Mouse (Mus musculus) lung, embryonic 16.5 days (tissue): Measurements from ENCODE around the gene Bbs9. TPM values are rescaled to one million over a fixed set of nuclear protein-coding genes. Genes with fewer than 3 reads are reported as not detected.

Experiments
- ATAC-seq: fragments of 200-750 bp; cut with Nextera tagmentation; 2 replicates; pipeline ENCODE4 v1.8.0; 2017; ENCODE audit warnings: low read depth, mild to moderate bottlenecking, moderate library complexity
- H3K27ac ChIP-seq: fragments of 300-500 bp; sonication (generic); 2 replicates; pipeline ENCODE4 v1.5.1; 2014; ENCODE audit warnings: mild to moderate bottlenecking, control low read depth, low read length
- H3K27me3 ChIP-seq: fragments of 300-500 bp; sonication (generic); 2 replicates; pipeline ENCODE4 v1.6.1; 2014; ENCODE audit warnings: low read depth, low read length, mixed read lengths; ENCODE audit not compliant: control insufficient read depth, insufficient read depth
- H3K36me3 ChIP-seq: fragments of 300-500 bp; sonication (generic); 2 replicates; pipeline ENCODE4 v1.6.1; 2014; ENCODE audit warnings: low read length; ENCODE audit not compliant: control insufficient read depth, insufficient read depth
- H3K4me1 ChIP-seq: fragments of 300-500 bp; sonication (generic); replicated peaks from 2 replicates; pipeline ENCODE4 v1.6.1; 2014; ENCODE audit warnings: low read length, mixed read lengths; ENCODE audit not compliant: control insufficient read depth, insufficient read depth
- H3K4me2 ChIP-seq: fragments of 300-500 bp; sonication (generic); 2 replicates; pipeline ENCODE4 v1.6.1; 2014; ENCODE audit warnings: low read depth, low read length, control low read depth
- H3K4me3 ChIP-seq: fragments of 300-500 bp; sonication (generic); 2 replicates; pipeline ENCODE4 v1.5.1; 2014; ENCODE audit warnings: mild to moderate bottlenecking, low read length, control low read depth
- H3K9ac ChIP-seq: fragments of 300-500 bp; sonication (generic); 2 replicates; pipeline ENCODE4 v1.6.1; 2014; ENCODE audit warnings: low read length, control low read depth
- H3K9me3 ChIP-seq: fragments of 300-500 bp; sonication (generic); 2 replicates; pipeline ENCODE4 v1.6.1; 2016; ENCODE audit warnings: low read length; ENCODE audit not compliant: control insufficient read depth
- WGBS: fragments of 180-500 bp; shearing (Covaris S2); extraction: QIAGEN DNeasy Blood & Tissue Kit; methylation state at CpG from one replicate; pipeline ENCODE4 v1.1.7; 2014; 5-methylcytosine and 5-hydroxymethylcytosine counted together
- polyA plus RNA-seq: library from polyadenylated mRNA; unstranded; fragments of >200 nt; fragmentation: Nextera tagmentation; extraction: Ambion mirVana; gene quantifications from 2 replicates; pipeline ENCODE4 v1.2.1, GENCODE M21; 2015

Gene Bbs9
- polyA plus RNA-seq, 1 experiment from 2014 or later = 16.0 TPM

GRCm38 (mm10) chr9:22870661-22871060 lies 395.1 kb downstream of the Bbs9 start:
- no peak overlapping the region for H3K27ac ChIP-seq
- no peak overlapping the region for H3K4me3 ChIP-seq
- no peaks in the 10 kb centered on the region for H3K9me3 ChIP-seq
- H3K4me1 ChIP-seq = no peaks in the 10 kb centered on the region; the same call in 1 of the 2 replicates
- 63% methylated on average over 3 of the region's 3 CpGs for WGBS
- H3K9ac ChIP-seq = no peak overlapping the region
- H3K36me3 ChIP-seq = no peaks in the 10 kb centered on the region
- no peak overlapping the region for H3K4me2 ChIP-seq
- no peaks in the 10 kb centered on the region for H3K27me3 ChIP-seq
- peak; percentile 45; the same call in 1 of the 2 replicates for ATAC-seq

GRCm38 (mm10) chr9:22875231-22875630 lies 399.7 kb downstream of the Bbs9 start:
- H3K9ac ChIP-seq = no peak overlapping the region
- H3K4me1 ChIP-seq = no peaks in the 10 kb centered on the region
- no peak overlapping the region for H3K27ac ChIP-seq
- no peak for ATAC-seq
- no peak overlapping the region for H3K4me3 ChIP-seq
- H3K9me3 ChIP-seq = no peaks in the 10 kb centered on the region
- no peaks in the 10 kb centered on the region for H3K36me3 ChIP-seq
- H3K27me3 ChIP-seq = no peaks in the 10 kb centered on the region
- WGBS = 79% methylated on average over 1 of the region's 1 CpGs
- H3K4me2 ChIP-seq = no peak overlapping the region

- no peak overlapping the region for H3K9ac ChIP-seq
- no peak for ATAC-seq
- H3K4me2 ChIP-seq = no peak overlapping the region
- no peaks in the 10 kb centered on the region for H3K4me1 ChIP-seq
- H3K36me3 ChIP-seq = no peaks in the 10 kb centered on the region
- H3K4me3 ChIP-seq = no peak overlapping the region
- WGBS = 75% methylated on average over 3 of the region's 3 CpGs
- H3K27me3 ChIP-seq = no peaks in the 10 kb centered on the region
- no peak overlapping the region for H3K27ac ChIP-seq
- H3K9me3 ChIP-seq = no peaks in the 10 kb centered on the region
These were observed 403.8 kb downstream of the Bbs9 start for GRCm38 (mm10) chr9:22879266-22879665.

GRCm38 (mm10) chr9:22886351-22886750 lies 410.8 kb downstream of the Bbs9 start:
- Histone ChIP-seq H3K9me3 (no peaks in the 10 kb centered on the region), H3K27ac (no peak overlapping the region), H3K9ac (no peak overlapping the region), H3K27me3 (no peaks in the 10 kb centered on the region), H3K36me3 (no peaks in the 10 kb centered on the region), H3K4me3 (no peak overlapping the region), H3K4me2 (no peak overlapping the region), H3K4me1 (no peaks in the 10 kb centered on the region)
- WGBS = 80% methylated on average over 4 of the region's 4 CpGs
- no peak for ATAC-seq

GRCm38 (mm10) chr9:22905434-22905833 lies 429.9 kb downstream of the Bbs9 start:
- ATAC-seq = no peak
- H3K27ac ChIP-seq = no peak overlapping the region
- no peak overlapping the region for H3K4me2 ChIP-seq
- no peaks in the 10 kb centered on the region for H3K4me1 ChIP-seq
- H3K36me3 ChIP-seq = no peaks in the 10 kb centered on the region
- H3K4me3 ChIP-seq = no peak overlapping the region
- 52% methylated on average over 3 of the region's 3 CpGs for WGBS
- H3K9me3 ChIP-seq = no peaks in the 10 kb centered on the region
- no peaks in the 10 kb centered on the region for H3K27me3 ChIP-seq
- H3K9ac ChIP-seq = no peak overlapping the region

GRCm38 (mm10) chr9:22916808-22917207 lies 441.3 kb downstream of the Bbs9 start:
- Histone ChIP-seq H3K27ac (no peak overlapping the region), H3K36me3 (no peaks in the 10 kb centered on the region), H3K9me3 (no peaks in the 10 kb centered on the region), H3K27me3 (no peaks in the 10 kb centered on the region), H3K4me1 (no peaks in the 10 kb centered on the region), H3K4me2 (no peak overlapping the region), H3K4me3 (no peak overlapping the region), H3K9ac (no peak overlapping the region)
- no peak for ATAC-seq

- H3K27me3 ChIP-seq = no peaks in the 10 kb centered on the region
- H3K4me1 ChIP-seq = no peaks in the 10 kb centered on the region
- H3K27ac ChIP-seq = no peak overlapping the region
- no peaks in the 10 kb centered on the region for H3K36me3 ChIP-seq
- no peak overlapping the region for H3K9ac ChIP-seq
- no peak for ATAC-seq
- no peaks in the 10 kb centered on the region for H3K9me3 ChIP-seq
- no peak overlapping the region for H3K4me3 ChIP-seq
- H3K4me2 ChIP-seq = no peak overlapping the region
These were observed 460.1 kb downstream of the Bbs9 start for GRCm38 (mm10) chr9:22935645-22936044.

Other genes with a start within 250 kb of the Bbs9 start
- 4.3 and 5.3 TPM in 2 replicates for gene Zfp599, start 215.8 kb upstream of the Bbs9 start, polyA plus RNA-seq
- 20.0 and 21.3 TPM in 2 replicates for gene Zfp810, start 168.1 kb upstream of the Bbs9 start, polyA plus RNA-seq
- gene Anln, start 86.5 kb upstream of the Bbs9 start, polyA plus RNA-seq = 57.9 and 62.8 TPM in 2 replicates
- 4.9 and 7.5 TPM in 2 replicates for gene 9530077C05Rik, start 64.2 kb upstream of the Bbs9 start, polyA plus RNA-seq
- not detected in 2 replicates for gene Gm17545, start 21.4 kb upstream of the Bbs9 start, polyA plus RNA-seq
- 60.9 and 64.5 TPM in 2 replicates for gene Rp9, start 6.0 kb upstream of the Bbs9 start, polyA plus RNA-seq